Mouse (Mus musculus) megakaryocyte, embryonic 14.5 days (primary cell): Measurements from ENCODE around the gene Ndufaf8. TPM values are rescaled to one million over a fixed set of nuclear protein-coding genes. Genes with fewer than 3 reads are reported as not detected.

Experiments used
- H3K27me3 ChIP-seq: replicated peaks from 2 replicates; pipeline ENCODE3; 2012; ENCODE audit warnings: inconsistent platforms
- H3K36me3 ChIP-seq: replicated peaks from 2 replicates; pipeline ENCODE3; 2012; ENCODE audit warnings: low read length, inconsistent platforms, mixed read lengths
- H3K4me1 ChIP-seq: 2 replicates; pipeline ENCODE4 v1.6.1; 2012; ENCODE audit warnings: inconsistent platforms
- H3K4me3 ChIP-seq: replicated peaks from 2 replicates; pipeline ENCODE3; 2012; ENCODE audit warnings: moderate library complexity, mild to moderate bottlenecking, inconsistent platforms
- H3K9me3 ChIP-seq: 2 replicates; pipeline ENCODE4 v1.6.1; 2012; ENCODE audit warnings: inconsistent platforms
- FLI1 ChIP-seq: IDR thresholded peaks from 2 replicates; pipeline ENCODE4 v1.6.1; 2012; ENCODE audit warnings: low read length, inconsistent platforms, mixed read lengths
- GATA1 ChIP-seq: IDR thresholded peaks from 3 replicates; pipeline ENCODE4 v1.6.1; 2012; ENCODE audit warnings: mixed read lengths, low read length, inconsistent platforms, borderline replicate concordance
- polyA plus RNA-seq: library from polyadenylated mRNA; stranded (reverse); fragments of >175 nt; gene quantifications from 2 replicates; pipeline ENCODE4 v1.2.3, GENCODE M21; 2012; ENCODE audit warnings: low replicate concordance; ENCODE audit not compliant: insufficient read depth

Gene Ndufaf8
- polyA plus RNA-seq, 1 experiment: 106 TPM

GRCm38 (mm10) chr11:120129281-120129680, 30.6 kb downstream of the Ndufaf8 start:
- Histone ChIP-seq H3K27me3 (no peaks in the 10 kb centered on the region), H3K9me3 (no peaks in the 10 kb centered on the region), H3K36me3 (peaks cover 94% of the 10 kb centered on the region), H3K4me1 (peaks cover 77% of the 10 kb centered on the region), H3K4me3 (no peak overlapping the region)
- TF ChIP-seq FLI1 (no peak), GATA1 (no peak)

GRCm38 (mm10) chr11:120134148-120134547, 35.4 kb downstream of the Ndufaf8 start:
- Histone ChIP-seq H3K27me3 (no peaks in the 10 kb centered on the region), H3K9me3 (no peaks in the 10 kb centered on the region), H3K4me1 (peaks cover 96% of the 10 kb centered on the region), H3K4me3 (no peak overlapping the region), H3K36me3 (peaks cover 99% of the 10 kb centered on the region)
- TF ChIP-seq GATA1 (no peak), FLI1 (no peak)

GRCm38 (mm10) chr11:120134847-120135530, 36.3 kb downstream of the Ndufaf8 start:
- peaks cover 97% of the 10 kb centered on the region for H3K4me1 ChIP-seq
- no peaks in the 10 kb centered on the region for H3K27me3 ChIP-seq
- no peak overlapping the region for H3K4me3 ChIP-seq
- H3K36me3 ChIP-seq: peaks cover 99% of the 10 kb centered on the region
- TF ChIP-seq FLI1 (no peak), GATA1 (no peak)
- H3K9me3 ChIP-seq: no peaks in the 10 kb centered on the region

- no peak for TF ChIP-seq GATA1
- TF ChIP-seq FLI1: no peak
- peaks cover 96% of the 10 kb centered on the region for H3K36me3 ChIP-seq
- peaks cover 98% of the 10 kb centered on the region for H3K4me1 ChIP-seq
Measured at GRCm38 (mm10) chr11:120136195-120136594, 37.5 kb downstream of the Ndufaf8 start.

GRCm38 (mm10) chr11:120136796-120137624, 38.3 kb downstream of the Ndufaf8 start:
- H3K27me3 ChIP-seq: no peaks in the 10 kb centered on the region
- H3K36me3 ChIP-seq: peaks cover 91% of the 10 kb centered on the region
- no peak for TF ChIP-seq GATA1
- no peak for TF ChIP-seq FLI1
- H3K9me3 ChIP-seq: no peaks in the 10 kb centered on the region
- H3K4me1 ChIP-seq: peaks cover 98% of the 10 kb centered on the region
- peak overlapping the region; percentile 79 for H3K4me3 ChIP-seq

More at GRCm38 (mm10) chr11:120136195-120136594, 37.5 kb downstream of the Ndufaf8 start:
- no peaks in the 10 kb centered on the region for H3K27me3 ChIP-seq
- no peaks in the 10 kb centered on the region for H3K9me3 ChIP-seq
- peak overlapping the region; percentile 79 for H3K4me3 ChIP-seq

- Histone ChIP-seq H3K4me1 (peaks cover 98% of the 10 kb centered on the region), H3K36me3 (peaks cover 85% of the 10 kb centered on the region), H3K4me3 (peak overlapping the region; percentile 64), H3K27me3 (no peaks in the 10 kb centered on the region), H3K9me3 (no peaks in the 10 kb centered on the region)
- TF ChIP-seq FLI1: no peak
- no peak for TF ChIP-seq GATA1
Measured at GRCm38 (mm10) chr11:120137625-120138004, 38.9 kb downstream of the Ndufaf8 start.

- no peaks in the 10 kb centered on the region for H3K27me3 ChIP-seq
- H3K4me1 ChIP-seq: peaks cover 100% of the 10 kb centered on the region
- TF ChIP-seq GATA1 (no peak), FLI1 (no peak)
- peak overlapping the region; percentile 73 for H3K4me3 ChIP-seq
- no peaks in the 10 kb centered on the region for H3K9me3 ChIP-seq
- H3K36me3 ChIP-seq: peaks cover 80% of the 10 kb centered on the region
Measured at GRCm38 (mm10) chr11:120139309-120139731, 40.6 kb downstream of the Ndufaf8 start.

- H3K4me1 ChIP-seq: peaks cover 100% of the 10 kb centered on the region
- H3K4me3 ChIP-seq: peak overlapping the region; percentile 2
- TF ChIP-seq GATA1: no peak
- TF ChIP-seq FLI1: no peak
- no peaks in the 10 kb centered on the region for H3K27me3 ChIP-seq
- no peaks in the 10 kb centered on the region for H3K9me3 ChIP-seq
- peaks cover 80% of the 10 kb centered on the region for H3K36me3 ChIP-seq
Measured at GRCm38 (mm10) chr11:120140255-120140654, 41.5 kb downstream of the Ndufaf8 start.

GRCm38 (mm10) chr11:120142601-120143051, 43.9 kb downstream of the Ndufaf8 start:
- Histone ChIP-seq H3K9me3 (no peaks in the 10 kb centered on the region), H3K27me3 (no peaks in the 10 kb centered on the region), H3K4me3 (peak overlapping the region; percentile 86), H3K36me3 (peaks cover 80% of the 10 kb centered on the region), H3K4me1 (peaks cover 100% of the 10 kb centered on the region)
- peak; percentile 88; the same call in 2 of the 3 replicates for TF ChIP-seq GATA1
- TF ChIP-seq FLI1: peak; percentile 92
